Mouse (Mus musculus) embryo, embryonic 9.5 days (tissue): ENCODE data around the gene Hpcal4.
"Not testable (repeated sequence)": the region's sequence is repeated elsewhere in the genome, so short reads cannot be mapped to it uniquely, and the experiment has no call there.

Experiments
- DNase-seq: peaks from one replicate; pipeline ENCODE4 v3.0.0-alpha.2; 2017; ENCODE audit errors: extremely low spot score

Hpcal4 gene

DNA sequence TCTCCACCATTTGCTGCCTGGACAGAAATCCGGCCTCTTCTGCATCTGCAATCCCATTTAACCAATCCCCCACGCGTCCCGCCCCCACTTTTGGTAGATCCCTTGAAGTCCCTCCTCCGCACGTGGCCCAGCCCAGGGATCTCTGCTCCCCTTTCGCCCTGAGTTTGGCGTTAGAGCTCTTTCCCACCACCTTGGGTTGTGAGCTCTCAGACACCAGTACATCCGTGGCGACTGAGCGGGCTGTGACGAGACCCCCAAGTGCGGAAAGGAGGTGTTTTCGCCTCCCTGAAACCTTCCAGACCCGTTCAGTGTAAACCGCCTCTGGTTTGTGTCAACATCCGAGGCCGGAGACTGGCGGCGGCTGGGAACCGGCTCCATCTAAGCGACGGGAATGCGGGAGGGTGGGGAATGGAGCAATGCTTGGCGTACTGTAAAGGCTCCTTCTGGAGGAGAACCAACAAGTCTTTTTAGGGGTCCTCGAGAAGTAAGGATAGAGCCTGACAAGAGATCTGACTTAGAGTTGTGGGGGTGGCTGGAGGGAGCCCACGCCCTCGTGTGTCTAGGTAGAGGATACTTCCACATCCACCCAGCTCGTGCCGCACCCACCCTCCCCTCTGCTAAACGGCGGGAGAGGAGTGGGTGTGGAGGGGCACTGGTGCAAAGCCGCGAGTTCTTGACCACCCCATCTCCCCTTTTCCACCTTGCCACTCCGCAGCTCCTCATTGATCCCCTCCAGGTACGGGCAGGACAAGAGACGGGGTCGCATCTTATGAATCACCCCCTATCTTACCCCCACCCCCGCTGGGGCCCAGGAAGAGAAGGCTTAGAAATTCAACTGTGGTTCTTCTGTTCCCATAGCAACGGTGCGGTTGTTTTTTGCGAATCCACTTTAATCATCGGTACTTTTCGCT, at the start of gene Hpcal4:
Gene Hpcal4, plus strand, starts transcription at position 900 of the 911 bp plus-strand sequence.
- peak; percentile 68 for DNase-seq

DNA sequence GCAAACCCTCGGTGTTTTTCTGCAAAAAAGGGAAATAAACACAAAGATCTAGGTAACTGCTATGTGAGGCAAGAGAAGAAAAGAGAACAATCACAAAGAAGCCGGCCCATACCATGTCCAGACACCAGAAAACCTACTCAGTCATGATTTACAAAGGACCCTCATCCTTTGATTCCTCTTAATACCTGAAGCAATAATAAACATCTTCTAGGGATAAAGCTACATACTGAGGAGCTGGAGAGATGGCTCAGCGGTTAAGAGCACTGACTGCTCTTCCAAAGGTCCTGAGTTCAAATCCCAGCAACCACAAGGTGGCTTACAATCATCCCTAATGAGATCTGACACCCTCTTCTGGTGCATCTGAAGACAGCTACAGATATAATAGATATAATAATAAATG, 45.5 kb upstream of the Hpcal4 start:
- no peak for DNase-seq

DNA sequence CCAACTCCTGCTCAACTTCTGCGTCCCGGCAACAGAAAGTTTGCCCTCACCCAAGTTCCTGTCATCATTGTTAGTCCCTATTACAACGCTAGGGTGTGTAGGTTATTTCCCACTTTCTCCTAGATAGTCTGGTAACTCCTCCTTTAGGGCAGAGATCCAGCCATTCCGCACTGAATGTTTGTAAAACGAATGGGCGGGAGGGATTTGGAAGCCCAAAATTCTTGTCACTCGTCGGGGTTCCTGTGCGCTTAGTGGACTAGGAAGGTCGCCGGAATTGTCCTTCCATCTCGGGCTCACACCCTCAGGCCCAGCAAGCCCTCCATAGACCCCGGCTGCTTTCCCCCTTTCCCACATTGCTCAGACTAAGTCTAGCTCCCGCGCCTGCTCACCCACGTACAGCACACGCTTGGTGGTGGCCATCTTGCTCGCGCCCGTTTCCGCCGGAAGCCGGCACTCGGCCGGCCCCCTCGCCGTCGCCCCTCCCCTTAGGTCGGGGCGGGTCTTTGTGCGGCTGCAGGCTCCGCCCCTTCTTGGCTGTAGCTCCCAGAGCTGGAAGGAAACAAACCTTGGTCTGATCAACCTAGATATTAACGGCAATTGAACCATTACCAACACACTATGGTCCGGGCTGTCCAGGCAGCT, 43.4 kb upstream of the Hpcal4 start, which contains the start of gene Ppie:
Gene Ppie, minus strand, starts transcription at position 439 of the 642 bp plus-strand sequence.
- peak; percentile 94 for DNase-seq

DNA sequence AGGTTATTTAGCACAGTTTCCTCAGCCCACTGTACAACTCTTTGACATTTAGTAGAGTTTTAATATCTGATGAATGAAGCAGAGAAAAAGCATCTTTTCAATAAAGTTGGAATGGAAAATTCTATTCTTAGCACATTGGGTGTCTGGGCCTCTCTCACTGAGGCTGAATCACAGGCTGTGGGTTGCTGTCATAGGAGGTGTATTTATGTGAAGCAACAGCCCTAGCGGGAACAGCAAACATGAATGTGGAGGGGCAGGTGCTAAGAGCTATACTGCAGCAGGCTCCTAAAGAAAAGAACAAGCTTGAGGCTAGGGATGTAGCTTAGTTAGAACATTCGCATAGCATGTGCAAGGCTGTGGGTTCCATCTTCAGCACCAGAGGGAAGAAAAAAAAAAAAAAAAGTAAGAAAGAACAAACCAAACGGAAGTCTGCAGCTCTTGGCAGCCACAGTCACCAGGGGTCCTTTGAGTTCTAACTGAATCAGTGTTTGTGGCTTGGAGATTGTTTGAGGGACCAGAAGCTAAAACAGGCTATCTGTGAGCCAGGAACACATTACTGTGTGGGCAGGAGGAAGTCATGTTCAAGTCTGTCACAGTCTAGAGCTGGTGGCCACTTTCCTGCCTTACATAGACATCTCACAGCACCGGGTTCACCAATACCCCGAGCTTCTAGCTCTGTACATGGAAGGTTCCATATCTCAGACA, 35.4 kb upstream of the Hpcal4 start:
- DNase-seq = no peak

DNA sequence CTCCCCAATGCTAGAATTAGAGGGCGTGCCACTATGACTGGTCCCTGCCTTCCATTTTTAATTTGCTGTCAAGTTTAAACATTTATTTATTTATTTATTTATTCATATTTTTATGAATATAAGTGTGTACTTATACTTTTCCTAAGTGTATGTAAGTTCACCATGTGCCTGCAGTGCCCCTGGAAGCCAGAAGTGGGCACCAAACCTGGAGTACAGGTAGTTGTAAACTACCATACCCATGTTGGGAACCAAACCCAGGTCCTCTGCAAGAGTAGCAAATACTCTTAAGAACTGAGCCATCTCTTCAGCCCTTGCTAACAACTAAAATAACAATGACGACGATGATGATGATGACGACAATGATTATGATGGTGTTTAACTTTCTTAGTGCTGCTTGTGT, 31.0 kb upstream of the Hpcal4 start:
- no peak for DNase-seq

DNA sequence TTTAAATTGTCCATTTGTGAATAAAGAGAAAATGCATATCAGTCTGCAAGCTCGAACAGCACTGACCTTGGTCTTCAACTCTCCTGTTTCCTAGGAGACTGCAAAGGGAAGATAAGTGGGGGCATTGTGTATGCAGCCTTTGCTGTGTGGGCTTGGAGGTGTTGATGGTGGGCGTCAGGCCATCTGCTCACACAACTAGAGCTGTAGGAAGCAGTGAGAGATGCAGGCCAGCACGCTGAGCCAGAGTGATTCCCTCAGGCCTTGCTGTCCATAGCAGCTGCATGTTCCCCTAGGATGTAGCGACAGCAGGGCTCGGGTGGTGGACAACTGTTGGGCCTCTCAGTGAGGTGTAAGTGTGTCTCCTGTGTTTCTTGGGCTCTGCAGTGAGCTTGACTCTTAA, 30.1 kb upstream of the Hpcal4 start:
- DNase-seq = no peak

DNA sequence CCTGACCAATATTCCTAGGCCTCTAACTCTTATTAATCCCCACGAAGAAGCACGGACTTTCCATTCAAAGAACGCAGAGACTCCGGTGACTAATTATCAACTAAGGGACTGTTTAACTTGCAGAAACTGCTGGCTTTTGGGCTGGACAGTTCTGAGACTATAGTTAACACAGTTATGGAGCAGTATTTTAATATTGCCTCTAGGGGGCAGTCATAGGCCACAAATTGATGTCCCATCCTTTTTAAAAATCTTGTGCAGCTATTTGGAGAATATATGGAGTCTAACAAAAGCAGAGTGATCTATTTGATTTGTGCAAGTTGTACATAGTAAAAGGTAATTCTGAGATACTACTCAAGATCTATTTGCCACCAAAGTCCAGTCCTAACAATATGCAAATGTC, 28.0 kb upstream of the Hpcal4 start:
- DNase-seq = peak; percentile 50

DNA sequence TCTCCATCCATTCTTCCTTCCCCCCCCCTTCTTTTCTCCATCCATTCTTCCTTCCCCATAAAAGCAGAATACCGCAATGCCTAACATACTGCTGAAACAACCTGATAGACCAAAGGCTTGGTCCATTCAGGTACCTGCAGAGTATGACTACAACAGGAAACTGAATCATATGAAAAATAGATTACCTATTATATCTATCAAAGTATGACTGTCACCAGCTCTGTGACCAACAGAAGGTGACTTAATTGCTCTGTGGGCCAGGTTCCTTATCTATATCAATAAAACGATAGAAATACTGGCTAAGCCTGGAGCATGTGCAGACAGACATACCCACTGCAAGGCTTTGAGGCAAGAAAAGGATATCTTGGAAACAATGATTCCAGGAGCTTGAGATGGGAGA, 27.6 kb upstream of the Hpcal4 start:
- no peak for DNase-seq

DNA sequence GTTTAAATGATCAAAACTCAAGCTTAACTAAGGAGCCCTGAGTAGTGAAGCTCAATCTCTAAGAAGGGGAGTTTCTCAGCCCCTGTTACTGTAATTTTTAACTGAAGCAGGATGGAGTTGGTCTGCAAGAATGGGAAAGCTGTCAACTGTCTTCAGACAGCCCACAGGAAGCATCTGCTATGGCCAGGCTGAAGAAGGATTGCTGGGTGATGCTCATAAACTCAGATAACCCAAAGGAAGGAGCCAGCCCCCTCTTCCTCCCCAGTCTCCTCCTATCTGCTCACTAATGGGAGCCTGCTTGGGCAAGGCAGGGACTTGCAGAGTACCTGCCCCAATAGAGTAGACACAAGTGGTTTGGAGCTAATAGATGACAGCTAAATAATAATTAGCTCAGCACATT, 27.2 kb upstream of the Hpcal4 start:
- no peak for DNase-seq

DNA sequence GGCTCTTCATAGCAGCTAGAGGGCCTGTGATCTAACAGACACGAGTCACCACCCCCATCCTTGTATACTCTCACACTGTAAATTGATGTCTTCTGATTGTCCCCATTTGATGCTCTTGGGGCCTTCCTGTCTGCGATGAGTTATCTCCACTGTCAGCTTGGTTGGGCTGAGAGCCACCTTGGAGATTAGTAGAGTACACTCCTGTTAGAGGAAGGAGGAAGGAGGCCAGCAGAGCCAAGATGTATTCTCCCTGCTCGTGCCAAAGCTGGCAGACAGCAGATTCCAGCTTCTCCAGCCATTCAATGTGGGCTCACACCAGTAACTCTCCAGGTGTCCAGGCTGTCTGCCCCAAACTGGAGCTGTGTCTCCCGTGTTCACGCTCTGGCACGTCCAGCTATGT, 22.5 kb upstream of the Hpcal4 start:
- no peak for DNase-seq

DNA sequence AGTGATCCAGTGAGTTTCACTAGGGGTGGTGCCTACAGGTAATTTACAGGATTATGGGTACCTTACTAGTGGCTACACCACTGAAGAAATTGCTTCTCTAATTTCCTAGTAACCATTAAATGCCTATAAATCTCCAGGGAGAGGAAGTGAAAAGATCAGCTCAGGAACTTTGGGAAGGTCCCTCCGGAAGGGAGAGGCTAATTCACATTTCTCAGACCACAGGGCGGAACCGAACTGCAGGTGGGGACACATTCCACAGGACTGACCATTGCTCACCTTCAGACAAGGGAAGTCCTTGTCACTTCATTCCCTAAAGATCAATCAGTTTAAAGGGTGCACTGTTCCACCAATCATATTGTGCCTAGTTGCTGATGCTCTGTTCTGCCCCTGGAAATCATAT, 21.8 kb upstream of the Hpcal4 start:
- not testable (repeated sequence) for DNase-seq

DNA sequence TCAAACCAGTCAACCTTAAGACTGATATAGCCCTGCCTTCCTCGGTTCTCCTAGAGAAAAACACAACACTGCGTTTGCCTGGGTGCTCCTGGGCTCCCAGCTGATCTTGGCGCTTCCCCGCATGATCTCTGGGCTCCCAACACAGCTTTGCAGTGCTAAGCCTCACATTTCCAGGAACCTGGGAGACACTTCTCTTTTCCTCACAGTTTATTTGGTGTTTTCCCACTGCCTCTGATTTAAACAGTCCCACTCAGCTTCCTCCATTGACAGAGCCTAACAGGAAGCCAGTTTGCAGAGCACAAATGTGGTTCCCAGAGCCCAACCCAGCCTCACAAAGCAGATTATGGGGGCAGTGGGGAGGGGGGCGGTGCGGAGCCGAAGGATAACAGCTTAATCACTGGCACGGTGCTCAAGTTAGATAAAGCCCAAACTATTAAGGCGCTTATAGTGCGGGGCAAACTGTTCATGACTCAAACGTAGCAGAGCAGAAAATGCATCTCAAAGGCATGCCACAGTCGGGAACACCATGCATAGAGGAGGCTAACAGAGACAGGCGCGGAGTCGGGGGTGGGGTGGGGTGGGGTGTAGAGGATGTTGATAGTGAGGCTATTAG, 20.6 kb upstream of the Hpcal4 start:
- DNase-seq = no peak

DNA sequence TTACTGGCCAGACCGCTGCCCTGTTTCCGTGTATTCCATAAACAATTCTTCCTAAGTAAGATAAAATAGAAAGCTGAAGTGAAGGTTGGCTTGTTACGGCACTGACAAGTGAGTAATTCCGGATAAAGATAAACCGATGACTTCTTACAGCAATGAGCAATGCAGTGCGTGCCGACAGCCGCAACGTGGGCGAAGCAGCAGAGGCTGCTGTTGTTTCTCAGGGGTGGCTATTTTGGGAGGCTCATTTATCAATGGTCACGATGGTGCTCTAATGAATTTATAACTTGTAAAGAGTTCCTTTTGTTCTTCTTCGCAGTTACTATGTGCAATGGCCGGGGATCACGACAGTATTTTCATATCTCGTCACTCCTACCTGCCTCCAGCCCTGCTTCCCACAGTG, 18.9 kb upstream of the Hpcal4 start:
- no peak for DNase-seq

DNA sequence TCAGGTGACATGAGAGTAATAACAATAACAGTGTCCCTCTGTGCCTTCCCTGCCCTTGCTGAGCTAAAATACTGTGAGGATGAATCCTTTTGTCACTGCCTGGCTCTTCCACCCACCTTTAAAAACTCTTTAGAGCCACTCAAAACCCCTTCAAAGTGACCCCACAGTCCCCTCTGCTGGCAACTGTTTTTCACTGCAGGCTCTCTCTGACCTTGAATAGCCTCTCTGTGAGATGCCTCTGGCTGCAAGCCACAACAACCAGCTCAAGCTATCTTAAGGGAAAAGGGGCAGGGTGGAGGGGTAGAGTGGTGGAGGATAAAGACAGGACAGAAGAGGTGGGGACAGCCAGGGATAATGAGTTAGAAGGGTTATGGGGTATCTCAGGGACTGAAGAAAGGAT, 11.2 kb upstream of the Hpcal4 start:
- DNase-seq = no peak

DNA sequence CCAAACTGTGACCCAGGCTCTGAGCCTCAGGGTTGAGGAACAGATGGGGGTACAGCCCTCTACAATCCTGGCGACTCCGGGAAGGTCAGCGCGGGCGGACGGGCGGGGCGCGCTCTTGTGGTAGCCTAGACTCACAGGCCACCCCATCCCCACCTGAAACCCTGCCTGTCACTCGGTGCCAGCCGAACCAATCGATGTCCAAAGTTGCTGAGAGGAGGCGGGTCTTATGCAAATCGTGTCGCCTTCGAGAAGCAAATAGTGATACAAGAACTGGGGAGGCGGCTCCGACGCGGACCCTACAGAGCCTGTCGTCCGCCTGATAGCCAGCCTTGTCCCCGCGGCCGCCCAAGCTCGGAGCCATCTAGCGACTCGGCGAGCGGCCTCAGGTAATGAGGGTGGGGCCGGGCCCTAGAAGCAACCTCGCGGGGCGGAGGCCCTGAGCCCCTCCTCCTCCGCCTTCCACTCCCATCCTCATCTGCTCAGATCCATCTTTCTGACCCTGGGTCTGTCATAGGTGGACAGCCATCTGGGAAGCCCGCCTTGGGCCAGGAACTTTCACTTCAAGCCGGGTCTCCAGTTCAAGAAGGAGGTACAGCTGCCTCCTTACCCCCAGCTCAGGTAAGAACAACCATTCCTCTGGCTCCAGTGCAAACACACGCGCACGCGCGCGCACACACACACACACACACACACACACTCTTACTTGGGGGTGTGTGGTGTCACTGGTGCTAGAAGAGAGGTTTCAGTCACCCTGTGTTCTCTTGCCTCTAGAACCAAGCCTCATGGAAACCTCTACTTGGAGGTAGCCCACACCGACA, 421 bp downstream of the Hpcal4 start:
- peak; percentile 91 for DNase-seq

DNA sequence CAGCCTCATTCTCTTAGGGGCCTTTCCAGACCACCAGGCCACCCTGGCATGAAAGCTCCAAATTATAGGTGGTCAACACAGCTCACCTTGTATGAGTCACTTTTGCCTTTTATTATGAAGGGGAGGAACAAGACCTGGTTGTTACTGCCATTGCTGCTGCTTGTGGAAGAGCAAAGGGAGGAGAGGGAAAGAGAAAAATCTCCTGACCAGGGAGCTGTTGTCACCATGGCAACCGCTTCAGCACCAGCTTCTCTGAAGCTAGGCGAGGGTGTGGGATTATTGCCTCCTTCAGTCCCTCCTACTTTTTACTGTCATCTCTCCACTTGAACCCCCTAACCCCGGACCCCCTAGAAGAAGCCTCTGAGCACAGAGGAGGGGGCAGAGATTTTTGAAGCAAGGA, 1.8 kb downstream of the Hpcal4 start:
- no peak for DNase-seq

DNA sequence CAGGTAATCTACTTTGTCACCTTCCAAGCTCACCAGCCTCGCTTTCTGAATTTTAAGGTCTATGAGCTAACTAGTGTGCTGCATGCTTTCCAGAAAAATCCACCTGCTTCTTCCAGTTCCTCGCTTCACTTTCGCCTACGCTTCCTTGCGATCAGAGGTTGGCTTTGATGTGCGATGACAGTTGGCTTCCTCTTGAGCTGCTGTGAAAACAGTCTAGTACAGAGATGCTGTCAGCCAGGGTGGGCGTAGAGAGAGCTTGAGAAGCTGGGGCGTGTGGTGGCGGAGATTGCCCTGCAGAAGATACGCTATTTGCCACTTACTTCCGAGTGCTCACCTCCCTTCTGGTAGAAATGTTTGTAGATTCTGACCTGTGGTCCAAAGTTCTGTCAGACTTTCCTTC, 9.3 kb downstream of the Hpcal4 start:
- no peak for DNase-seq

DNA sequence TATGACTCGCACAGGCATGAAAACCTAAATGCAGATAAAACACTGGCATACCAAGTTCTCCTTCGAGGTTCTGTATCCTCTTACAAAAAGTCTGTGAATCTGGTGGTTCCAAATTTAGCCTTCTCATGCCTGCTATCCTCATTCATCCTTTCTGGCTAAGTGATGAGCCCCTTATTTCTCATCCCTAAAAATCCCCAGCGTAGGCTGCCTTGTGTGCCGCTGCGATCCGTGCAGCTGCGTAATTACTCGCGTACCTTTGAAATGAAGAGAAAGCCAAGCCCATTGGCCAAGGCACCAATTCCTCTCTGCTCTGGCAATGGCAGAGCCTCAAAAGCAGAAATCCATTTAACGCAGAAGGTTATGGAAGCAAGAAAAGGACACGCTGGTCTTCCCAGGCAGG, 10.8 kb downstream of the Hpcal4 start:
- no peak for DNase-seq

DNA sequence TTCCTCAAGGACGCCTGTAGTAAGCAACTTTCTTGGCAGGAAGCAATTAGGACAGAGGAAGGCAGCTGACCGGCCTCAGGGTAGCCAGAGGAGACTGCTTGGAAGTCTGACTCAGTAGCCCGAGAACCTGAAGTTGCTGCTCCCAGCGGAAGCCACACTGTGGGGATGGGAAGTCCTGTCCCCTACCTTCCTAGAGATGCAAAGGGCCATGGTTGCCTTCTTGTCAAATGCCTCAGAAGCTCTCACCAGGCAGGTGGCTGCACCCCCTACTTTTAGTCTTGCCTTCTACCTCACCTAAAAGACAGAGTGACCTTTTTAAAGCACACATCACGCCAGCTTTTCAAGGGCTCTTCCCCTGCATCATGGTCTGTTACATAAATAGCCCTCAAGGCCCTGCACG, 13.7 kb downstream of the Hpcal4 start:
- no peak for DNase-seq

DNA sequence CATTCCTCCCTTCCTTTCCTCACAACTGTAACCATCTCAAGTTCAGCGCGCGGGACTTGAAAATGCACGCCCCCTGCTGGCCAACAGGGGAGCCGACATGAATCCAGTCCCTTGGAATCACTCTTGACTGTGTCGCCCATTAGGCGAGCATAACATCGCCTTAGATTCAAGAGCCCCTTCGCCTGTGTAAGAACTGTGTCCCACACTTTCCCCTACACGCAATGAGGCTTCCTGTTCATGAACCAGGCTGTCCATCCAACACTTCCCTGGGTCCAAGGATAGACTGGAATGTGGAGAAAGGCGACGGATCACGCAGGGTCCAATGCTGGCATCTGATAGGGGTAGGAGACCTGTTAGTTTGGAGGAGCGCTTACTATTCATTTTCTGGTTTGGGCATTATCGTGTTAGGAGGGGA, 17.8 kb downstream of the Hpcal4 start:
- DNase-seq = peak; percentile 73
